Mouse (Mus musculus) midbrain, postnatal 0 days (tissue): ENCODE measurements at regions not wholly inside any gene's neighbourhood (a gene's known extent, or its start where the extent isn't known, plus 50 kb on each side); places are given as distances from the start of the nearest gene placed in this dataset.

Experiments used
- ATAC-seq: fragments of 200-750 bp; cut with Nextera tagmentation; 2 replicates; pipeline ENCODE4 v1.8.0; 2017; ENCODE audit warnings: moderate number of reproducible peaks, mild to moderate bottlenecking, moderate TSS enrichment, moderate library complexity; ENCODE audit not compliant: low FRiP score
- DNase-seq: peaks from one replicate; pipeline ENCODE4 v3.0.0-alpha.2; 2015; ENCODE audit warnings: low spot score
- H3K27ac ChIP-seq: fragments of 300-500 bp; sonication (generic); 2 replicates; pipeline ENCODE4 v1.5.1; 2014; ENCODE audit warnings: low read depth, mild to moderate bottlenecking, low read length, mixed read lengths
- H3K27me3 ChIP-seq: fragments of 300-500 bp; sonication (generic); 2 replicates; pipeline ENCODE4 v1.6.1; 2014; ENCODE audit warnings: low read length, control low read depth, mixed read lengths; ENCODE audit not compliant: insufficient read depth
- H3K36me3 ChIP-seq: fragments of 300-500 bp; sonication (generic); 2 replicates; pipeline ENCODE4 v1.6.1; 2014; ENCODE audit warnings: low read length, control low read depth, mixed read lengths; ENCODE audit not compliant: insufficient read depth
- H3K4me1 ChIP-seq: fragments of 300-500 bp; sonication (generic); 2 replicates; pipeline ENCODE4 v1.6.1; 2014; ENCODE audit warnings: mild to moderate bottlenecking, control low read depth, antibody characterized with exemption, low read length, mixed read lengths; ENCODE audit not compliant: insufficient read depth
- H3K4me2 ChIP-seq: fragments of 300-500 bp; sonication (generic); 2 replicates; pipeline ENCODE4 v1.6.1; 2014; ENCODE audit warnings: low read depth, mild to moderate bottlenecking, low read length, mixed read lengths; ENCODE audit not compliant: poor library complexity, severe bottlenecking
- H3K4me3 ChIP-seq: fragments of 300-500 bp; sonication (generic); 2 replicates; pipeline ENCODE4 v1.5.1; 2014; ENCODE audit warnings: low read depth, mild to moderate bottlenecking, low read length, moderate library complexity
- H3K9ac ChIP-seq: fragments of 300-500 bp; sonication (generic); replicated peaks from 2 replicates; pipeline ENCODE4 v1.6.1; 2014; ENCODE audit warnings: mild to moderate bottlenecking, low read length, moderate library complexity, mixed read lengths; ENCODE audit not compliant: poor library complexity, severe bottlenecking
- H3K9me3 ChIP-seq: fragments of 300-500 bp; sonication (generic); 2 replicates; pipeline ENCODE4 v1.6.1; 2016; ENCODE audit warnings: low read length, control low read depth
- CTCF ChIP-seq: IDR thresholded peaks from 2 replicates; pipeline ENCODE4 v1.5.1; 2016; ENCODE audit warnings: antibody characterized with exemption, mild to moderate bottlenecking
- WGBS: fragments of 180-500 bp; shearing (Covaris S2); extraction: QIAGEN DNeasy Blood & Tissue Kit; methylation state at CpG from one replicate; pipeline ENCODE4 v1.1.7; 2014; 5-methylcytosine and 5-hydroxymethylcytosine counted together

DNA sequence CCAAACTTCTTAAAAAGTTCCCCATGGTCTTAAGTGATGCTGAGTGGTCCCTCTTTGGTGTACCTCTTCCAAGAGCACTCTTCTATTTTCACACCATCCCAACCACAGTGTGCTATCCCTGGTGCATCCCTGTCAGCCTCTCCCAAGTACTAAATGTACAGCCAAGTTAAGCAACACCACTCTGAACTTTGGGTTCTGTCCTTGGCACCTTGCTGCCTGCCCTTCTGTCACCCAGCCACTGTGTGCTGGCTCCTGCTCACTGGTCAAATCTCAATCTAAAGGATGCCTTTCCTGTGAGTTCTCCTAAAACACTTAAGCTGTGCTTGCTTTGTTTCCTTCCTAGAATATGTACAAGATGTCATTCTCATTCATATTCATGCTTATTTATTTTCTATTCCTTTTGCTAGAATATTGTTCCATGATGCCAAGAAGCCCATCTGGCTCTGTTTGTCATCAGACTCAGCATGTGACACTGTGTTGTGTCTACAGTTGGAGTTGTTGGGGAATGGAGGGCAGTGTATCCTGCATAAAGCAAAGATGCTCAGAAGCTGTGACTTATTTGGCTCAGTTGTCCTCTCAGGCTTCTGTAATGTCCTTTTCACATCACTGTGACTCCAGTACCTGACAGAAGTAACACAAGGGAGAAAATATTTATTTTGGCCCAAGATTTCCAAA is 388.4 kb upstream of the Kdm8 start:
- H3K4me2 ChIP-seq, result no peak overlapping the region
- H3K27ac ChIP-seq, result no peak overlapping the region
- H3K9ac ChIP-seq, result no peak overlapping the region
- H3K9me3 ChIP-seq, result no peaks in the 10 kb centered on the region
- no peak for TF ChIP-seq CTCF
- ATAC-seq (no peak), DNase-seq (no peak)
- no peaks in the 10 kb centered on the region for H3K36me3 ChIP-seq
- no peaks in the 10 kb centered on the region for H3K4me1 ChIP-seq
- no peak overlapping the region for H3K4me3 ChIP-seq
- no peaks in the 10 kb centered on the region for H3K27me3 ChIP-seq

GRCm38 (mm10) chr7:125102464-125102863 is 342.0 kb upstream of the Kdm8 start:
- Histone ChIP-seq H3K4me1 (no peaks in the 10 kb centered on the region), H3K9me3 (no peaks in the 10 kb centered on the region), H3K36me3 (no peaks in the 10 kb centered on the region), H3K27ac (no peak overlapping the region), H3K27me3 (no peaks in the 10 kb centered on the region), H3K4me3 (no peak overlapping the region), H3K4me2 (no peak overlapping the region), H3K9ac (no peak overlapping the region)
- WGBS, result 76% methylated on average over 4 of the region's 4 CpGs
- DNase-seq (peak; percentile 9), ATAC-seq (no peak)
- TF ChIP-seq CTCF, result no peak

GRCm38 (mm10) chr7:125104011-125104410 is 340.5 kb upstream of the Kdm8 start:
- no peak overlapping the region for H3K27ac ChIP-seq
- H3K4me2 ChIP-seq, result no peak overlapping the region
- H3K27me3 ChIP-seq, result no peaks in the 10 kb centered on the region
- ATAC-seq (no peak), DNase-seq (peak; percentile 22)
- WGBS, result 62% methylated on average over 4 of the region's 4 CpGs
- H3K9me3 ChIP-seq, result no peaks in the 10 kb centered on the region
- no peak overlapping the region for H3K9ac ChIP-seq
- no peaks in the 10 kb centered on the region for H3K4me1 ChIP-seq
- H3K4me3 ChIP-seq, result no peak overlapping the region
- H3K36me3 ChIP-seq, result no peaks in the 10 kb centered on the region
- TF ChIP-seq CTCF, result peak; percentile 30

DNA sequence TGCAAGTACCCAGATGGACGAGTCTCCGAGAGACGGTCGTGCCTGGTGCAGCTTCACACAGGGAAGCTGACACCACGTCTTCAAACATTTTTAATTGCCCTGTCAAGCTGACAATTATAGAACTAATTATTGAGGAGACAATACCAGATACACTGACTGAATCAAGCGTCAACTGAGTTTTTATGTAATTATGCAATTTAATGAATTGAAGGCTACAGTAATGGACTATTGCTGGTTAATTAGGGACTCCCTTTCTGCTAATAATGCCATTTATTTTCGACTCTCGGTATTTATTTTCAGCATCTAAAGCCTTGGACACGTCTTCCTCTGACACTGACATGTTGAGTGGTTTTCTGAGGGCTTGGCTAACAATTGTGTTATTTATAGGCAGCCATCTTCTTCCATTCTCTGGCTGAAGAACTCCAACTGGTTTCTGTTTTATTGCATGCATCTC is 331.6 kb upstream of the Kdm8 start:
- Histone ChIP-seq H3K4me1 (no peaks in the 10 kb centered on the region), H3K27me3 (no peaks in the 10 kb centered on the region), H3K27ac (no peak overlapping the region), H3K36me3 (no peaks in the 10 kb centered on the region), H3K9me3 (no peaks in the 10 kb centered on the region), H3K4me3 (no peak overlapping the region), H3K9ac (no peak overlapping the region), H3K4me2 (no peak overlapping the region)
- DNase-seq (peak; percentile 10), ATAC-seq (no peak)
- no peak for TF ChIP-seq CTCF
- 69% methylated on average over 9 of the region's 9 CpGs for WGBS

GRCm38 (mm10) chr7:125115322-125115996 is 329.0 kb upstream of the Kdm8 start:
- H3K27me3 ChIP-seq, result no peaks in the 10 kb centered on the region
- no peaks in the 10 kb centered on the region for H3K9me3 ChIP-seq
- H3K4me1 ChIP-seq, result no peaks in the 10 kb centered on the region
- ATAC-seq, result no peak
- 82% methylated on average over 8 of the region's 8 CpGs for WGBS
- DNase-seq, result peak; percentile 14
- H3K27ac ChIP-seq, result no peak overlapping the region
- TF ChIP-seq CTCF, result no peak
- H3K4me2 ChIP-seq, result no peak overlapping the region
- no peak overlapping the region for H3K4me3 ChIP-seq
- no peak overlapping the region for H3K9ac ChIP-seq
- H3K36me3 ChIP-seq, result no peaks in the 10 kb centered on the region

- ATAC-seq (no peak), DNase-seq (no peak)
- H3K9ac ChIP-seq, result no peak overlapping the region
- 77% methylated on average over 8 of the region's 8 CpGs for WGBS
- no peaks in the 10 kb centered on the region for H3K4me1 ChIP-seq
- H3K27ac ChIP-seq, result no peak overlapping the region
- no peaks in the 10 kb centered on the region for H3K36me3 ChIP-seq
- H3K27me3 ChIP-seq, result no peaks in the 10 kb centered on the region
- H3K9me3 ChIP-seq, result no peaks in the 10 kb centered on the region
- H3K4me3 ChIP-seq, result no peak overlapping the region
- TF ChIP-seq CTCF, result no peak
- H3K4me2 ChIP-seq, result no peak overlapping the region
These were observed 327.3 kb upstream of the Kdm8 start for GRCm38 (mm10) chr7:125117173-125117572.
